Mouse (Mus musculus) subcutaneous adipose tissue, adult 2 months (tissue): ENCODE results near the gene Gnai1. TPM values are rescaled to one million over a fixed set of nuclear protein-coding genes. Genes with fewer than 3 reads are reported as not detected.

Experiments
- polyA plus RNA-seq: library from polyadenylated mRNA; depleted of rRNA; stranded (reverse); fragments of >200 nt; gene quantifications from 2 replicates; pipeline ENCODE4 v1.2.3, GENCODE M21; 2012; ENCODE audit warnings: low replicate concordance; rRNA removed

The Gnai1 gene
- 35.7 and 75.6 TPM in 2 replicates for polyA plus RNA-seq

GRCm38 (mm10) chr5:18360281-18360819 is at the start of gene Gnai1:
Gnai1 (minus strand) TSS chr5:18360355.

